Mouse (Mus musculus) MEL-GATA-1-ER (cell line): ENCODE measurements around the gene Cars.
"Not testable (repeated sequence)": the region's sequence is repeated elsewhere in the genome, so short reads cannot be mapped to it uniquely, and the experiment has no call there.

Experiments used
- DNase-seq: peaks from one replicate; pipeline ENCODE4 v3.0.0-alpha.2; 2012; ENCODE audit warnings: low read depth; ENCODE audit errors: extremely low read depth

The Cars gene

GRCm38 (mm10) chr7:143587586-143587985, 12.3 kb downstream of the Cars start:
- DNase-seq: no peak

DNA sequence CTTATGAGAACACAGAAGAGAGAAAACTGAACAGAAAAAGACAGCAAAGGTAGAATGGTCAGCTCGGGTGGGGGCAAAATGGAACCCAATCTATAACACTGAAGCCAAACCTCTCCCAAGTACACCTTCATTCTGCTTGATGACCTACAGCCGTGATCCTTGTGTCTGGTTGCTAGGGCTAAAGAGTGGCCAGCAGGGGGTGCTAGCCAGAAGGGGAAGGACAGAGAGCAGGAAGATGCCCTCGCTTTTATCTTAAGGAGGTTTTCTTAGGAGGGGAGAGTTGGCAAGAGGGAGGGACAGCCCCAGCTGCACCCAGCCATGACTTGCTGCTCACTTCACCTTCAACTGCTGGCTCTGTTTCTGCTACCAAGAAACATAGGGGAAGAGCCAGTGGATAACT, 15.9 kb downstream of the Cars start:
- DNase-seq: no peak

DNA sequence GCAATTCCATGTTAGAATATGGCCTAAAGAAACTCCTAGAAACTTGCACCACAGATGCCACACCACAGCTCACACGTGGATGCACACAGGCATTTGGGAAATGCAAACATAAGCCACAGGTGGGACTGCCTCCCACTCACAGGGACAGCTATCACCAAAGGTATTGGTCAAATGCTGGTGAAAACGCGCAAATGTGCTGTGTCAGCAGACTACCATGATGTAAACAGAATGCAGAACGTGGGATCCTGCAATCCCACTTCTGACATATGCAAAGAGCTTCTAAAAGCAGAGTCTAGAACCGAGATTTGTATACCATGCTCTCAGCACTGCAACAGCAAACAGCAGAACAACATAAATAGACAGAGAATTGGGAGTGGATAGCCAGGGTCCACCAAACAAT, 16.9 kb downstream of the Cars start:
- DNase-seq: no peak

- DNase-seq: no peak
Measured at GRCm38 (mm10) chr7:143575751-143576150, 24.1 kb downstream of the Cars start.

- peak; percentile 89 for DNase-seq
Measured at GRCm38 (mm10) chr7:143565648-143566039, 34.2 kb downstream of the Cars start.

- no peak for DNase-seq
Measured at GRCm38 (mm10) chr7:143565015-143565647, 34.8 kb downstream of the Cars start.

- DNase-seq: no peak
Measured at GRCm38 (mm10) chr7:143563787-143564186, 36.1 kb downstream of the Cars start.

GRCm38 (mm10) chr7:143557616-143558015, 42.3 kb downstream of the Cars start:
- DNase-seq: no peak

DNA sequence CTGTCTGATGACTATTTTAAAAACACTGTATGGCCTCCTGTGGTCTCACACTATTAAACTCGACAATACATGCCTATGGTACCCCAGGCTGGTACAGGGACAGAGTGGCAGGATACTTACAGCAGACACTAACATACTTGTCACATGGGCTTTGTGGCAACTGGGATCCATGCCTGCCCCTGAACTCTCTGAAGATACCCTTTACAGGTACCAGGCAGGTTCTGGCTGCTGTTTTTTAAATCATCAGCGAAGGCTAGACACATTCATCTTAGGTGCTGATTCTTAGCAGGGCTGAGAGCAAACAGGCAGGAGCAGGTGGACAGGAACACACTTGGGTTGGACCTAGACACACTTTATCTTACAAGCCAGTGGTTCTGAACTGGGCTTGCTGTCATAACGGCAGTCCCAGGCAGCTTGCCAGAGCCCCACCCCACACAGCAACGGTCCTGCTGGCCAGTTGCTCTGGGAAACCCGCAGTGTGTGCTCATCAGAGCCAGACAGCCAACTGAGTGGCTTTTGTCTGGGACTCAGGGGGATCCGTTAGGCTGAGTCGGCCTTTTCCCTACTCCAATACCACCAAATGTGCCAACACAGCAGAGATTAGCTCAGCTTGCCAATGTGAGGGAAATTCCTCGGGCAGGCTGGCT, 42.8 kb downstream of the Cars start:
- peak; percentile 75 for DNase-seq

DNA sequence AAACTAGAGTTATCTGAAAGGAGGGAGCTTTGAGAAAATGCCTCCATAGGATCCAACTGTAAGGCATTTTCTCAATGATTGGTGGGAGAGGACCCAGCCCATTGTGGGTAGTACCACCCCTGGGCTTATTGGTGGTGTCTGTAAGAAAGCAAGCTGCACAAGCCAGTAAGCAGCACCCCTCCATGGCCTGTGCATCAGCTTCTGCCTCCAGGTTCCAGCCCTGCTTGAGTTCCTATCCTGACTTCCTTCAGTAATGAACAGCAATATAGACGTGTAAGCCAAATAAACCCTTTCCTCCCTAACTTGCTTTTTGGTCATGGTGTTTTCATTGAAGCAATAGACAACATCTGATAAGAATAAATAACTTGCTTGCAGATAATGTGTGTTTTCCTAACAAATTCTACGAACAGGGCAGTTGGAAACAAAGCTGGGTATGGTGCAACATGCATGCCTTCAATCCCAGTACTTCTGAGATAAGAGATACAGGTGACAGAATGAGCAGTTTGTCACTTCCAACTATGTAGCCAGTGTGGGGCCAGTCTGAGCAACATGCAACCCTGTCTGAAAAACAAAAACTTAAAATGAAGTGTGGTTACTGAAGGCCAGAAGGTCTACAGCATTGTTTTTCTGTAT, 50.2 kb downstream of the Cars start:
- no peak for DNase-seq

- peak; percentile 98 for DNase-seq
Measured at GRCm38 (mm10) chr7:143548976-143549457, 50.9 kb downstream of the Cars start, which contains the start of gene Nap1l4. TSS of gene Nap1l4 (minus strand) at chr7:143549106.

DNA sequence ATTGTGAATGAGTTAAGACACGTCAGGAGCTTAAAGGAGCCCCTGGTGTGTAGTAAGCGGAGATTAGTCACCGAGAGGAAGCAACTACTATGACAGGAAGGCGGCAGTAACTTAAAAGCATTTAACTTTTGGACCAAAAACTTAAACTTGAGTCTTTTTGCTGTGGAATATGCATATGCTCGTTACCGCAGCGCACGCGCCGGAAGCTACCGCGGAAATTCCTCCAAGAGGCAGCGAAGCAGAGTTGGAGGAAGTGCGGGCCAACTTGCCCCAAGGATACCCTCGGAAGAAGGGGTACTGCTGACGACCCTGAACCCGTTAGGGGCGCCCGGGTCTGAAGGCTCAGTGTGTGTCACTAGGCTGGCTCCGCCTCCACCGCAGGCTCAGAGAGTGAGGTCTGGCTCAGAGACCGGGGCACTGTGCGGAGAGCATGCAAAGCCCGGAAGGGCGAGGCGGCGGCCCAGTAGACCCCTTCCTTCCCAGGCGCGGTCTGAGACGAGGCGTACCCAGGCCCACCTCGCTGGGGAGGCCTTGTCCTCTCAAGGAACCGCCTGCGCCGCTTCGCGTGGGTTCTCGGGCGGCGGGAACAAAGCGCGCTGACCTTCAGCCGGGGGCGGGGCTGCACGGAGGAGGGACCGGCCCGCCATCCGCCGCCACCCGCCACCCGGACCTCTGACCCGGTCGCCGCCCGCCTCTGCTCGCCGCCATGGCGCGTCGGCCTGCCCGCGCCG, 51.5 kb downstream of the Cars start:
- peak; percentile 53 for DNase-seq

- DNase-seq: no peak
Measured at GRCm38 (mm10) chr7:143546554-143546953, 53.3 kb downstream of the Cars start.

DNA sequence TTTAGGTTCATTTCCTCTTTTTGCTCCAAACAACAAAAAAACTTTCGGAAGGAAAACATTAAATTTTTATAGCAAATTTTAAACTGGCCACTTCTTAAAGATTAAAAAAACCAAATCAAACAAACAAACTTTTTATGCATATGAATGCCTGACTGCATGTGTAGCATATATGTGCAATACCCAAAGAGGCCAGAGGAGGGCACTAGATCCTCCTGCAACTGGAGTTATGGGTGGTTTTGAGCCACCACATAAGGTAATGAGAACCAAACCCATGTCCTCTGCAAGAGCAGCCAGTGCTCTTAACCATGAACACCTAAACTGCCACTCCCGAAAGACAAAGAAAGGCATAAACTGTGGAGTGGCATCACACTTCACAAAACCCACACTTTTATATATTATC, 55.5 kb downstream of the Cars start:
- no peak for DNase-seq

GRCm38 (mm10) chr7:143538671-143539070, 61.2 kb downstream of the Cars start:
- no peak for DNase-seq

DNA sequence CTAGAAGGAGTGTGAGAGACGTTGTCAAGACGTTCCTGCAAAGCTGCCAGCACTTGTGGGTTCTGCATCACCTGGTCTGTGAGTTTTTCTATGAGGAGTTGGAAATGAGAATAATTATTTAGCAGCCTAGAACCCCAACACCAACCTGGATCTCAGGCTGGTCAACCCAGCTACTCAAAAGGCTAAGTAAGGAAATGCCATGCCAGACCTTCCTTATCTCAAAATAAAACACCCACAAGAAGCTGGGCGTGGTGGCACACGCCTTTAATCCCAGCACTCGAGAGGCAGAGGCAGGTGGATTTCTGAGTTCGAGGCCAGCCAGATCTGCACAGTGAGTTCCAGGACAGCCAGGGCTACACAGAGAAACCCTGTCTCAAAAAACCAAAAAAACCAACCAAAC, 61.7 kb downstream of the Cars start:
- DNase-seq: not testable (repeated sequence)

DNA sequence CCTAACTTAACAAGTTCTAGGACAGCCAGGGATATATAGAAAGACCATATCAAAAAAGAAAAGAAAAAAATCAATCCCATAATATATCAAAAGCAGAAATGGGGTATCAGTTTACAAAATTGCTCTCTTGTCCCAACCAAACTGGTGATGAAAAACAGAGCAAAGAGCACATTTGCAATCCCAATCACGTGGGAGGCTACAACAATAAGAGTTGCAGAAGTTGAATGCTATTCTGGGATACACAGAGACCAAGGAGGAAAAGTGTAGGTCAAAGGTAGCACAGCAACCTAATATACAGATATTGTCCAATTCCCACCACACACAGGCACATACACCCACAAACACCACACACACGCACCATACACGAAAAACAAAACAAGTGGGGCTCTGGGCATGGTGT, 63.6 kb downstream of the Cars start:
- DNase-seq: no peak

DNA sequence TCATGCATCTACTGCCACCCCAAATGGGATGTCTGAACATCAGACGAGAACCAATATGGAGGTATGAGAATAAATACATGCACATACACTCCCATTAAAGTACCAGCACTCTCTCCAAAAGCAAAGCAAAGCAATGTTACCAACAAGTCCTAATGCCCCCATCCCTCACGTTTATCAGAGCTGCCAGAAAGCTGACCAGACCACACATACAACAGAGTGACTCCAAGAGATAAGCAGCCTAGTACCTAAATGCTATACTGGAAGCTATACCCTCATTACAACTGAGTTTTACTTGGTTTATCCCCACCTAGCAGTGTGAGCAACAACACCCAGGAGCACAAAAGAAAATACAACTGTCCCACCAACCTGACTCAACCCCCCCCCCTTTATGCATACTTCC, 66.6 kb downstream of the Cars start:
- peak; percentile 69 for DNase-seq

GRCm38 (mm10) chr7:143532410-143532809, 67.5 kb downstream of the Cars start:
- DNase-seq: no peak

DNA sequence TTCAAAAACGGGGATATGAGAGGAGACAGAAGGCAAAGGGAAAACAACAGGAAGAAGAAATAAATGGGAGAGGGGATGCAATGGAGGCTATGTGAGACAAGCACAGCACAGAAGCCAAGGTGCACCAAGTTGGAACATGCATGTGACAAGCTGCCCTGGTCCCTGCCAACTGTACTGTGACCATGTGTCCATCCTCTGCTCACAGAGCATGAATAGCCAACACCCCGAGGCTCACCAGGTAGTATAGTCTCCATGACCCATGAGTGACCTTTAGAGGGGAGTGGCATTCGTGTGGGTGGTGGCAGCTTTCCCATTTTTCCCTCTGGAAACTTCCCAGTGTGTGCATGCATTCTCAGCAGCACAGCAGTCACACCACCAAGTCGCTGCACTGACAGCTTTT, 80.6 kb downstream of the Cars start:
- no peak for DNase-seq

GRCm38 (mm10) chr7:143514416-143514768, 85.5 kb downstream of the Cars start:
- DNase-seq: no peak
